Mouse (Mus musculus): ENCODE measurements around the gene Rab34. TPM values are rescaled to one million over a fixed set of nuclear protein-coding genes. Genes with fewer than 3 reads are reported as not detected.

Rab34 gene
- 0.80 TPM for polyA plus RNA-seq (2017; shearing (Covaris generic))

DNA sequence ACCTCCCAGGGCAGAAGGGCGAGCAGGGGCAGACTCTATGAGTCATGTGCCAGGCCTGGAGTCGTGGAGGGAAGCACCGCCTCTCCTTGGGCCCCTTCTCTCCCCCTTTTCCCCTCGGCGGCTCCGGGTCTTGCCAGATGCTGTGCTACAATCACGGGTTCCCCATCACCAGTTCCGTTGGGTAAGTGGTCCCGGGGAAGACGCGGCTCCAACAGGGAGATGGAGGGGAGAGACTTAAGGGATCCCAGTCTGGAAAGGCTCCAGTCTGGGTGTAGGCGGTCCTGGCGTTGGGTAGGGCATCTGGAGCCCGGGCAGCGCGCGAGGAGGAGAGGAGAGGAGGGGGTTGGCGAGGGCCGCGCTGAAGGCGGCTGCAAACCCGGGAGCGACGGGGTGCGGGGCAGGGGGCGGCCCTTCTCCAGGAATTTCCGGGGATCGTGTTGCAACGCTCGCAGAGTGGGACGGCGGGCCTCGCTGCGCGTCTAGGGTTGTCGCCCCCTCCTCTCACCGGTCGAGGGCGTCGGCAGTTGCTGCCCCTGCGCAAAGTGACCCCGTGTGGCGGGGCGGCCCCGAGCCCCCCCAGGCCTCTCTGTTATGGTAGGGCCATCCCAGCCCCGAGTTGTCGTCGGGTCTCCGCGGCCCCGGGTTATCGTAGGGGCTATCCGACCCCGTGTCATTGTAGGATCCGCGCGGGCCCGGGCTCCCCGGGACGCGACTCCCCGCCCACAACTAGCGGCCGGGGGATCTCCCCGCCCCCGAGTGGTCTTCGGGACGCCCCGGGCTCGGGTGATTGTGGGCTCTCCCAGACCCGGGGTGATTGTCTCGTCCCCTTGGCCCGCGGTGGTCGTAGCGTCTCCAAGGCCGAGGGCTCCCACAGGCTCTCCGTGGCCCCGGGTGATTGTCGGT is at the start of gene Rab34:
Rab34 (plus strand) TSS at position 100 of the 903 bp plus-strand sequence.

DNA sequence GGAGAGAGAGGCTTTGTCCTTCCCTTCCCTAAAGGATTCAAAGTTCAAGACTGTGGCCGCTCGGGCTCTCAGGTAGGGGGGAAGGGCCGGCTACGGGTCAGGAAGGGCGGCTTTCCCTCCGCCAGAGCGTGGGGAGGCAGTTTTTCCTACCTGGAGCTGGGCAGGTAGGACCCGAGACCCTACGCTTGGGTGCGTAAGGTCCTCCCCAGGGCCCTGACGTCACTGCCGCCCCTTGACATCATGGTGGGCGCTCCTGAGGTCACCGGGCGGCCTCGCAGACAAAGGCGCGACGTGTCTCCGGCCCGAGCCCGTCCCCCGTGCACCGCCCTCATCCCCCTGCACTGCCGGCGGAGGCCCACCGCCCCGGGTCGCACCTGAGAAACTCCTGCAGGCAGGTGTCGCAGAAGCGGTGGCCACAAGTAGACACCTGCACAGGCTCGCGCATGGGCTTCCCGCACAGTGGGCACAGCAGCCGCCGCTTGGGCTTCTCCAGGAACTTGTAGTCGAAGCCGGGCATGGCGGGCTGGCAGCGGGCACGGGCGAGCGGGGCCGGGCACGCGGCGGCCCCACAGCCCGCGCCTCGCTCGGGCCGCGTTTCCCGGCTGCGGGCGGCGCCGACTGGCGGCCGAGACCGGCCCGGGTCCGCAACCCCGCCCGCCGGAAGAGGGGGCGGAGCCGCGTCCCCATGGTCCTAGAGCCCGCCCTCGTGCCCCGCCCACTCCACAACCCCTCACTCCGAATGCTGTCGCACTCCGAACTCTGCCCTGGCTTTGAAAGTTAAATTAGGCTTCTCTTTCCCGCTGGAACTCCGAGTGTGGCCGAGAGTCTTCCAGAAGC is 23.1 kb upstream of the Rab34 start, which contains the start of gene Traf4:
Traf4 (minus strand) TSS at position 666 of the 837 bp plus-strand sequence.

DNA sequence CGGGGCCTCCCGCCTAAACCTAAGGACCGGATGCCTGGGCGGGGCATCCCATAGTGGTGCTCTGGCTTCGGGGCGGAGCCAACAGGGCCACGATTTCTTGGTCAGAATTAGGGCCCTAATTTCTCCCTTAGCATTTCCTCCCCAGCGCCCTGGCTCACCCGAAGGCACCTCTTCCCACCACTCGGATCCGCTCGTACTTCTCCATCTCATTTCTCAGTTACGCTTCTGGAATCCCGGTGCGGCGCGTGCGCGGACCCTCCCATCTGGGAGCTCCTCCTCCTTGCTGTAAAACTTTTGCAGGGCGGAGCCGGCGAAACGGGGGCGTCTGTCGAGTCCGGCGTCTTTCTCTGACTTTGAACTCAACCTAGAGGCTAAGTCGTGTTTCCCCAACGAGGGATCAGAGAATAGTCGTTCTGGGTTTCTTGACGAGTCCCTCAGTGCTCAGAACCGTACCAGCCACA is 11.8 kb upstream of the Rab34 start, which contains the start of the genes Nek8 and Tlcd1:
Nek8 (minus strand) TSS at position 274 of the 461 bp plus-strand sequence.
Tlcd1 (plus strand) TSS at position 310 of the 461 bp plus-strand sequence.

DNA sequence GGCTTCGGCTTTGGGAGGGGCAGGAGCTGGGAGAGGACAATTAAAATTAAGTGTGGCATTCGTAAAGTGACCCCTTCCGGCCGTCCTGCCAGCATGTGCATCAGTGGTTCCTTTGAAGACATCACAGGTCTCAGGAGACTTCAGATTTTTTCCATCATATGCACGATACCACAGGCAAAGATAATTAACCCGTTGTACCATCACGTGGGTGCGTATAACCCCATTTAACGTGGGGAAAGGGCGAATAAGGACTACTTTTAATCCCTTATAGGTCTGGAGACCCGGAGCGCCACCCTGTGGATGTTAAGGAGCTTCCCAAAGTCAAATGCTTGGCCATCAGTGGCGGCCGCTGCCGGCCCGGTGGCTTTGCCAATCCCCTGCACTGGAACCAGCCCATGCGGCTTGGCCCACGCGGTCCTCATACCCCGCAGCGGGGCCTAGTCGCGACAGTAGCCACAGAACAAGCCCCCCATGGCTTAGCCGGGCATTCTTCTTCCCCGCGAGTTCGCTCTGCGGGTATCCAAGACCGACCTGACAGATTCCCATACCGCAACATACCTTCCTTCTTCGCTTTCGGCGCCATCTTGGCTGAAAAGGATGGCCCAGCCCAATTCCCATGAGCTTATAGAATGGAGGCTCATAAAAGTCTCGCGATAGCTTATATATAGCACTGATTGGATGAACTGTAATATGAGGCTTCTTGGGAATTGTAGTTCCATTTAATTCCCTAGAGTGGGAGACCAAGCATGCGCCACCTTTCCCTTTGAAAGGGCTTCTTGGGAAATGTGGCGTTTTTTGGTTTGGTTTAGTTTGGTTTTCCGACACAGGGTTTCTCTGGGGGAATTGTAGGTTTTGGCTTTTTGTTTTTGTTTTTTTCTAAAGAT is 5.0 kb upstream of the Rab34 start, which contains the start of gene Rpl23a:
Rpl23a (minus strand) TSS at position 624 of the 884 bp plus-strand sequence.

DNA sequence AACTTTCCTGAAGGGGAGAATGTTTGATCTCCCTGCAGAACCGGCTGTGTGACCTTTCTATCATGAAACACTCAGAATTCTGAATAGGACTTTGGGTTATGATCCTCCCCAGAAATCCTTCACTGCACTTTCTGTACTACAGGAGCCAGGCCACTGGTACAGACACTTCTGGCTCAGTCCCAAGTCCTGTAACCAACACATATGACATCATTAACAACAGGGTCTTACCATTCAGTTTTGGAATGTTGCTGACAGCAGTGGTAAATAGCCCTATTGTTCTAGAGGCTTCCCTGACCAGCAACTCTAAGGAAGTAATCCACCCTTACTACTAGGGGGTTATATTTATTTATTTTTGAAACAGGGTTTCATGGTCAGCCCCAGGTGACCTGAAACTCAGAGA is 4.9 kb downstream of the Rab34 start, which contains the start of gene Proca1:
Proca1 (plus strand) TSS at position 280 of the 400 bp plus-strand sequence.

Other genes starting within 250 kb of the Rab34 start
- gene Phf12, start 205.7 kb upstream of the Rab34 start, polyA plus RNA-seq (2017; shearing (Covaris generic)), result 29.9 TPM
- 1.5 TPM for gene Dhrs13, start 156.2 kb upstream of the Rab34 start, polyA plus RNA-seq (2017; shearing (Covaris generic))
- gene Flot2, start 150.5 kb upstream of the Rab34 start, polyA plus RNA-seq (2017; shearing (Covaris generic)), result 34.0 TPM
- gene Eral1, start 108.0 kb upstream of the Rab34 start, polyA plus RNA-seq (2017; shearing (Covaris generic)), result 40.5 TPM
- 28.8 TPM for gene Fam222b, start 93.8 kb upstream of the Rab34 start, polyA plus RNA-seq (2017; shearing (Covaris generic))
- 6.3 TPM for gene Traf4, start 22.8 kb upstream of the Rab34 start, polyA plus RNA-seq (2017; shearing (Covaris generic))
- 14.2 TPM for gene Nek8, start 11.8 kb upstream of the Rab34 start, polyA plus RNA-seq (2017; shearing (Covaris generic))
- gene Tlcd1, start 11.7 kb upstream of the Rab34 start, polyA plus RNA-seq (2017; shearing (Covaris generic)), result 4.6 TPM
- 1,229 TPM for gene Rpl23a, start 4.8 kb upstream of the Rab34 start, polyA plus RNA-seq (2017; shearing (Covaris generic))
- gene Proca1, start 5.0 kb downstream of the Rab34 start, polyA plus RNA-seq (2017; shearing (Covaris generic)), result 0.82 TPM
- 100 TPM for gene Sdf2, start 57.3 kb downstream of the Rab34 start, polyA plus RNA-seq (2017; shearing (Covaris generic))
- gene Supt6, start 57.6 kb downstream of the Rab34 start, polyA plus RNA-seq (2017; shearing (Covaris generic)), result 62.3 TPM
- 91.3 TPM for gene 2610507B11Rik, start 73.3 kb downstream of the Rab34 start, polyA plus RNA-seq (2017; shearing (Covaris generic))
- gene BC030499, start 102.4 kb downstream of the Rab34 start, polyA plus RNA-seq (2017; shearing (Covaris generic)), result 0.30 TPM
- gene Spag5, start 113.1 kb downstream of the Rab34 start, polyA plus RNA-seq (2017; shearing (Covaris generic)), result 2.6 TPM
- gene Aldoc, start 134.5 kb downstream of the Rab34 start, polyA plus RNA-seq (2017; shearing (Covaris generic)), result 13.5 TPM
- 148 TPM for gene Pigs, start 140.0 kb downstream of the Rab34 start, polyA plus RNA-seq (2017; shearing (Covaris generic))
- gene Unc119, start 155.1 kb downstream of the Rab34 start, polyA plus RNA-seq (2017; shearing (Covaris generic)), result 33.6 TPM
- gene Foxn1, start 198.1 kb downstream of the Rab34 start, polyA plus RNA-seq (2017; shearing (Covaris generic)), result not detected
- gene Slc13a2, start 233.8 kb downstream of the Rab34 start, polyA plus RNA-seq (2017; shearing (Covaris generic)), result not detected

All from inflammation-experienced regulatory T-cells, adult 16 weeks (primary cell).